10 mouse cellular contexts compared by ENCODE assay signal in genomic region chr5:131819251-131819691, GRCm38 (mm10).
DNase-seq lines count a peak whose midpoint lies in the region; ATAC-seq and TF ChIP-seq lines count a peak whose summit lies in the region.
"Had no signal": no experiment of that assay in that cellular context is flagged by ENCODE, and none has a peak within 500 bp of the region (broad histone marks: within the 10 kb centered on the region; RNA-seq: fewer than 3 reads in every experiment).

No protein-coding gene starts in this region.

- ATAC-seq in lung, embryonic 15.5 days (ENCODE audit: borderline replicate concordance, extremely low read depth, low FRiP score, low TSS enrichment): peak; percentile 81
- no peak for ATAC-seq in hindbrain, embryonic 13.5 days (ENCODE audit: low FRiP score)

- peak; percentile 78 for DNase-seq in brain, embryonic 14.5 days (ENCODE audit: low read depth)
- DNase-seq in cerebellum, adult 2 months: peak; percentile 77 to 88
- DNase-seq in heart, postnatal 25 days (ENCODE audit: low spot score): peak; percentile 31
- DNase-seq in gastrocnemius, postnatal 25 days: no peak
- DNase-seq in kidney, adult 18-20 months: no peak
- DNase-seq: adrenal gland, postnatal 25 days had no signal

- H3K4me3 ChIP-seq in cerebellum, adult 2 months (replicated peaks; ENCODE audit: insufficient read depth, low read depth, low read length): no peak overlapping the region
- H3K4me3 ChIP-seq in lung, embryonic 15.5 days: no peak overlapping the region
- H3K4me3 ChIP-seq in hindbrain, embryonic 13.5 days: no peak overlapping the region
- H3K4me3 ChIP-seq: kidney, embryonic 15.5 days had no signal

- intact Hi-C loops in heart, postnatal 25 days (cut with DNase I): no loop called here

- no peak overlapping the region for H3K4me2 ChIP-seq in lung, embryonic 15.5 days
- H3K4me2 ChIP-seq in hindbrain, embryonic 13.5 days: no peak overlapping the region
- H3K4me2 ChIP-seq: kidney, embryonic 15.5 days had no signal

- H3K9ac ChIP-seq in lung, embryonic 15.5 days: no peak overlapping the region
- H3K9ac ChIP-seq in hindbrain, embryonic 13.5 days: no peak overlapping the region
- H3K9ac ChIP-seq: kidney, embryonic 15.5 days; liver, embryonic 14.5 days had no signal

- H3K9me3 ChIP-seq in lung, embryonic 15.5 days: no peaks in the 10 kb centered on the region
- no peaks in the 10 kb centered on the region for H3K9me3 ChIP-seq in hindbrain, embryonic 13.5 days
- H3K9me3 ChIP-seq: kidney, embryonic 15.5 days had no signal

- no peak for TF ChIP-seq POLR2A in brain, embryonic 14.5 days (IDR thresholded peaks at IDR 0.05; ENCODE audit: borderline replicate concordance, extremely low read depth, insufficient read depth, insufficient read length, poor library complexity, severe bottlenecking)
- no peak for TF ChIP-seq POLR2A in cerebellum, adult 2 months (IDR thresholded peaks at IDR 0.05; ENCODE audit: borderline replicate concordance, insufficient read depth, low read length)

- peaks cover 13% of the 10 kb centered on the region for H3K4me1 ChIP-seq in cerebellum, adult 2 months (ENCODE audit: control insufficient read depth, insufficient read depth, low read length)
- H3K4me1 ChIP-seq in lung, embryonic 15.5 days: peaks cover 12% of the 10 kb centered on the region; the same call in 1 of the 2 replicates
- H3K4me1 ChIP-seq in hindbrain, embryonic 13.5 days (replicated peaks): peaks cover 19% of the 10 kb centered on the region

- 15% methylated on average over 15 of the region's 15 CpGs for WGBS in cerebellum, adult 2 months
- WGBS in lung, embryonic 15.5 days: 62% methylated on average over 15 of the region's 15 CpGs
- 86% methylated on average over 15 of the region's 15 CpGs for WGBS in hindbrain, embryonic 13.5 days

- H3K27ac ChIP-seq in cerebellum, adult 2 months (ENCODE audit: insufficient read depth, low read length): no peak overlapping the region
- H3K27ac ChIP-seq in lung, embryonic 15.5 days: no peak overlapping the region
- H3K27ac ChIP-seq in hindbrain, embryonic 13.5 days: no peak overlapping the region
- H3K27ac ChIP-seq: kidney, embryonic 15.5 days; liver, embryonic 14.5 days had no signal

- TF ChIP-seq CTCF in brain, embryonic 14.5 days (IDR thresholded peaks at IDR 0.05; ENCODE audit: borderline replicate concordance, extremely low read depth, insufficient read depth, insufficient read length): no peak
- TF ChIP-seq CTCF in cerebellum, adult 2 months (IDR thresholded peaks at IDR 0.05; ENCODE audit: borderline replicate concordance, insufficient read depth, low read depth, low read length): no peak

- no peaks in the 10 kb centered on the region for H3K27me3 ChIP-seq in cerebellum, adult 2 months (ENCODE audit: control insufficient read depth, insufficient read depth, low read length)
- peaks cover 5% of the 10 kb centered on the region; the same call in 1 of the 2 replicates for H3K27me3 ChIP-seq in lung, embryonic 15.5 days
- peaks cover 7% of the 10 kb centered on the region; the same call in 1 of the 2 replicates for H3K27me3 ChIP-seq in hindbrain, embryonic 13.5 days
- H3K27me3 ChIP-seq: kidney, embryonic 15.5 days had no signal

- H3K36me3 ChIP-seq in lung, embryonic 15.5 days: no peaks in the 10 kb centered on the region
- no peaks in the 10 kb centered on the region for H3K36me3 ChIP-seq in hindbrain, embryonic 13.5 days
- H3K36me3 ChIP-seq: kidney, embryonic 15.5 days had no signal

Comparison
In these comparisons a context has a peak if more than half of its experiments do, and no peak if none do; other contexts are left out.
1. DNase-seq: peak in brain, embryonic 14.5 days (single experiment), cerebellum, adult 2 months (2 of 2) and heart, postnatal 25 days (single experiment); none in gastrocnemius, postnatal 25 days (single experiment) and kidney, adult 18-20 months (single experiment).